11 mouse cellular contexts compared by ENCODE assay signal in the genomic region with DNA sequence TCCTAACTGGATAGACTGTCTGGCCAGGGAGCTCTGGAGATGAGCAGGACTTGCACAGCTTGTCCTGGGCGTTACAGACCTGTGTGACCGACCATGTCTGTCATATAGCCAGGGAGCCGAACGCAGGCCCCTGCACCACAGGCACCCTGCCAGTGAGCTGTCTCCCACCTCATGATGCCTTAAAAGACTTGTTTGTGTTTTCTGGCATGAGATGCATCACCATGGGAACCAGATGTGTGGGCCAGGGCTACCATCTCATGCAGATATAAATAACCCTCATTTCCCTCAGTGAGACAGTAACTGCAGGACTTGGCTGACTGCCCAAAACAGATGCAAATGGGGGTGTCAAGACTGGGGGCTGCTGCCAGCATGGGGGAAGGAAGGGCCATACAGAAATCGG. TPM values are rescaled to one million over a fixed set of nuclear protein-coding genes. Genes with fewer than 3 reads are reported as not detected.
DNase-seq lines count a peak whose midpoint lies in the region; ATAC-seq and TF ChIP-seq lines count a peak whose summit lies in the region.
"Had no signal": no experiment of that assay in that cellular context is flagged by ENCODE, and none has a peak within 500 bp of the region (broad histone marks: within the 10 kb centered on the region; RNA-seq: fewer than 3 reads in every experiment).

No protein-coding gene starts in this region.

- H3K4me1 ChIP-seq in lung, embryonic 15.5 days: peaks cover 10% of the 10 kb centered on the region
- peaks cover 11% of the 10 kb centered on the region for H3K4me1 ChIP-seq in forebrain, postnatal 0 days (ENCODE audit: insufficient read depth)

- 47% methylated on average over 5 of the region's 5 CpGs for WGBS in lung, embryonic 15.5 days
- 11% methylated on average over 5 of the region's 5 CpGs for WGBS in forebrain, postnatal 0 days

- no peak overlapping the region for H3K9ac ChIP-seq in lung, embryonic 15.5 days
- H3K9ac ChIP-seq in forebrain, postnatal 0 days: no peak overlapping the region
- H3K9ac ChIP-seq: liver, postnatal 0 days had no signal

- peak; percentile 69; the same call in 1 of the 2 replicates for ATAC-seq in lung, embryonic 15.5 days (ENCODE audit: borderline replicate concordance, extremely low read depth, low FRiP score, low TSS enrichment)
- peak; percentile 87 for ATAC-seq in forebrain, postnatal 0 days
- no peak for ATAC-seq in megakaryocyte, adult 5-6 weeks (ENCODE audit: poor library complexity, severe bottlenecking)
- ATAC-seq: liver, postnatal 0 days; Patski had no signal

- H3K27me3 ChIP-seq in lung, embryonic 15.5 days: no peaks in the 10 kb centered on the region
- H3K27me3 ChIP-seq in forebrain, postnatal 0 days (ENCODE audit: insufficient read depth, low read length): no peaks in the 10 kb centered on the region
- H3K27me3 ChIP-seq: Patski had no signal

- no peak for DNase-seq in lung, postnatal 36 days
- DNase-seq in forebrain, postnatal 0 days: peak; percentile 85
- DNase-seq in left cerebral cortex, adult 11 months (ENCODE audit: low spot score): peak; percentile 62
- DNase-seq in right cerebral cortex, postnatal 14 days: peak; percentile 81
- no peak for DNase-seq in spleen, adult 12 weeks (ENCODE audit: low spot score)
- DNase-seq: cerebellum, adult 11 months; kidney, adult 9 months; liver, postnatal 0 days had no signal

- no peak overlapping the region for H3K4me3 ChIP-seq in lung, embryonic 15.5 days
- H3K4me3 ChIP-seq in forebrain, postnatal 0 days (ENCODE audit: low read depth, low read length): no peak overlapping the region

- peaks cover 57% of the 10 kb centered on the region for H3K36me3 ChIP-seq in lung, embryonic 15.5 days
- H3K36me3 ChIP-seq in forebrain, postnatal 0 days (ENCODE audit: insufficient read depth): peaks cover 79% of the 10 kb centered on the region

- H3K4me2 ChIP-seq in lung, embryonic 15.5 days: no peak overlapping the region
- H3K4me2 ChIP-seq in forebrain, postnatal 0 days (ENCODE audit: low read depth): no peak overlapping the region

- H3K27ac ChIP-seq in lung, embryonic 15.5 days: peak overlapping the region; percentile 41
- peak overlapping the region; percentile 76 for H3K27ac ChIP-seq in forebrain, postnatal 0 days (ENCODE audit: low read depth, low read length)

- no peaks in the 10 kb centered on the region for H3K9me3 ChIP-seq in lung, embryonic 15.5 days
- no peaks in the 10 kb centered on the region for H3K9me3 ChIP-seq in forebrain, postnatal 0 days (ENCODE audit: low read length)

- no peak for TF ChIP-seq CTCF in forebrain, postnatal 0 days (IDR thresholded peaks at IDR 0.05; ENCODE audit: low read depth)

RNA-seq across cellular contexts. Expression of a gene that starts 40.1 kb away (rescaled TPM):
- polyA plus RNA-seq in lung, embryonic 15.5 days (2015; fragmentation: Nextera tagmentation; extraction: Ambion mirVana): 4.6 TPM in 2 replicates
- 162 and 164 TPM in 2 replicates for total RNA-seq in forebrain, postnatal 0 days (2014; rRNA removed)
- polyA plus RNA-seq in forebrain, postnatal 0 days (2015; fragmentation: Nextera tagmentation; extraction: Ambion mirVana): 12.7 and 14.5 TPM in 2 replicates
- 1.8 and 1.9 TPM in 2 replicates for total RNA-seq in megakaryocyte, adult 5-6 weeks (2015)
- 3.7 and 6.7 TPM in 2 replicates for total RNA-seq in megakaryocyte, adult 5-6 weeks (2017)

RNA-seq across cellular contexts. Expression of a gene that starts 47.9 kb away (rescaled TPM):
- 0.19 and 0.33 TPM in 2 replicates for polyA plus RNA-seq in lung, embryonic 15.5 days (2015; fragmentation: Nextera tagmentation; extraction: Ambion mirVana)
- total RNA-seq in forebrain, postnatal 0 days (2014; rRNA removed): not detected in 2 replicates
- polyA plus RNA-seq in forebrain, postnatal 0 days (2015; fragmentation: Nextera tagmentation; extraction: Ambion mirVana): 0.55 and 0.97 TPM in 2 replicates
- not detected in 2 replicates for total RNA-seq in megakaryocyte, adult 5-6 weeks (2015)
- total RNA-seq in megakaryocyte, adult 5-6 weeks (2017): not detected in 2 replicates
- polyA plus RNA-seq: liver, postnatal 0 days had no signal

RNA-seq across cellular contexts. Expression of a gene that starts 55.6 kb away (rescaled TPM):
- 75.2 and 78.0 TPM in 2 replicates for polyA plus RNA-seq in lung, embryonic 15.5 days (2015; fragmentation: Nextera tagmentation; extraction: Ambion mirVana)
- total RNA-seq in forebrain, postnatal 0 days (2014; rRNA removed): 33.9 and 47.1 TPM in 2 replicates
- 41.2 and 53.6 TPM in 2 replicates for polyA plus RNA-seq in forebrain, postnatal 0 days (2015; fragmentation: Nextera tagmentation; extraction: Ambion mirVana)
- total RNA-seq in megakaryocyte, adult 5-6 weeks (2015): 4.9 and 5.7 TPM in 2 replicates
- total RNA-seq in megakaryocyte, adult 5-6 weeks (2017): 4.4 and 8.7 TPM in 2 replicates

Comparison
In these comparisons a context has a peak if more than half of its experiments do, and no peak if none do; other contexts are left out.
1. DNase-seq: peak in forebrain, postnatal 0 days (single experiment), left cerebral cortex, adult 11 months (single experiment) and right cerebral cortex, postnatal 14 days (single experiment); none in lung, postnatal 36 days (single experiment) and spleen, adult 12 weeks (single experiment).
2. RNA of a gene that starts 40.1 kb away (total RNA-seq): 162 to 164 TPM in forebrain, postnatal 0 days; 1.8 to 6.7 TPM in megakaryocyte, adult 5-6 weeks; every median in the first group is over 10 times any median in the second.